Mouse (Mus musculus): Measurements from ENCODE around the gene 4933430I17Rik.

GRCm38 (mm10) chr4:62569603-62570002, 44.4 kb downstream of the 4933430I17Rik start:
- TF ChIP-seq CTCF (conservative IDR thresholded peaks at IDR 0.05; ENCODE audit: insufficient read depth, insufficient read length, low read depth, low read length) (no peak), POLR2A (IDR thresholded peaks at IDR 0.05; ENCODE audit: low read depth, low read length) (no peak)
